In genomic region chr16:26886337-26886736, GRCm38 (mm10) we compare ENCODE assay signal across 16 mouse cellular contexts.
"Had no signal": no experiment of that assay in that cellular context is flagged by ENCODE, and none has a peak within 500 bp of the region (broad histone marks: within the 10 kb centered on the region; RNA-seq: fewer than 3 reads in every experiment).

No protein-coding gene starts in this region.

- H3K9ac ChIP-seq: neural tube, embryonic 13.5 days; neural tube, embryonic 15.5 days; stomach, embryonic 15.5 days had no signal

- H3K4me2 ChIP-seq: neural tube, embryonic 13.5 days; neural tube, embryonic 15.5 days; stomach, embryonic 15.5 days had no signal

- H3K4me1 ChIP-seq: neural tube, embryonic 13.5 days; neural tube, embryonic 15.5 days; stomach, embryonic 15.5 days had no signal

- H3K36me3 ChIP-seq: neural tube, embryonic 13.5 days; neural tube, embryonic 15.5 days; stomach, embryonic 15.5 days had no signal

- H3K9me3 ChIP-seq: neural tube, embryonic 13.5 days; neural tube, embryonic 15.5 days; stomach, embryonic 15.5 days had no signal

- H3K27me3 ChIP-seq: neural tube, embryonic 13.5 days; neural tube, embryonic 15.5 days; stomach, embryonic 15.5 days had no signal

- H3K27ac ChIP-seq: neural tube, embryonic 13.5 days; neural tube, embryonic 15.5 days; stomach, embryonic 15.5 days; stomach, postnatal 0 days had no signal

- H3K4me3 ChIP-seq: neural tube, embryonic 13.5 days; neural tube, embryonic 15.5 days; stomach, embryonic 15.5 days had no signal

- DNase-seq: retina, postnatal 1 day; right cerebral cortex, adult 18-20 months; right cerebral cortex, postnatal 14 days; right cerebral cortex, postnatal 25 days; right cerebral cortex, postnatal 4 days; spleen, adult 18-20 months; thymus, adult 18-20 months; thymus, adult 2 months; thymus, postnatal 14 days; thymus, postnatal 25 days; thymus, postnatal 36 days; thymus, postnatal 4 days had no signal
